Comparison of ENCODE assay signal across 8 mouse cellular contexts in the genomic region with DNA sequence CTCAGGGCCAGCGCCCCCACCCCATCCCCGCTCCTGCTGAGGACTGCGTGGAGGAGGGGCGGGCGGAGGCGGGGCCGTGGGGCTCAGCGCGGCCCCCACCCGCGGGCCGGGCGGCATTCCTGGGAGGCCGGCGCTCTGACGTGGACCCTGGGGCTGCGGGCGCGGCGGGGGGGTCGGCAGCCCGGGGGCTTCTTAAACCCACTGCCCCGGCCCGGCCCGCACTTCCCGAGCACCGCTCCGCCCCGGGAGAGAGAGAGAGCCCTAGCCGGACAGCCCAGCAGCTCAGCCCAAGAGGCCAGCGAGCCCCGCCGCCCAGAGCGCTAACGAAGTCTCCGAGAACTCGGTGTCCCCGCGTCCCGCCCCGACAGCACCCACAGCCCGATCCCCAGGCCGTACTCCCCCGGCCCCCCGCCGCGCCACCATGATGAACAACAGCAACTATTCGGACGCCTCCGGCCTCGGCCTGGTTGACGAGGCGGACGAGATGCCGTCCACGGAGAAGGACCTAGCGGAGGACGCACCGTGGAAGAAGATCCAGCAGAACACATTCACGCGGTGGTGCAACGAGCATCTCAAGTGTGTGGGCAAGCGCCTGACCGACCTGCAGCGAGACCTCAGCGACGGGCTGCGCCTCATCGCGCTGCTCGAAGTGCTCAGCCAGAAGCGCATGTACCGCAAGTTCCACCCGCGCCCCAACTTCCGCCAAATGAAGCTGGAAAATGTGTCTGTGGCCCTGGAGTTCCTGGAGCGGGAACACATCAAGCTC. TPM values are rescaled to one million over a fixed set of nuclear protein-coding genes. Genes with fewer than 3 reads are reported as not detected.
DNase-seq lines count a peak whose midpoint lies in the region; ATAC-seq and TF ChIP-seq lines count a peak whose summit lies in the region.

Gene Flnc, plus strand, starts transcription at position 219 of the 766 bp plus-strand sequence.

- under 1% methylated on average over 77 of the region's 77 CpGs for WGBS in lung, adult 2 months
- under 1% methylated on average over 74 of the region's 77 CpGs for WGBS in intestine, embryonic 16.5 days
- under 1% methylated on average over 72 of the region's 77 CpGs for WGBS in stomach, postnatal 0 days

- H3K9ac ChIP-seq in intestine, embryonic 16.5 days (ENCODE audit: low read depth, low read length) = peak within 1 kb of the TSS; percentile 76
- peak within 1 kb of the TSS; percentile 75 for H3K9ac ChIP-seq in stomach, postnatal 0 days (ENCODE audit: low read length)

- TF ChIP-seq POLR2A in lung, adult 2 months (IDR thresholded peaks at IDR 0.05; ENCODE audit: borderline replicate concordance, extremely low read depth, low read depth, low read length) = no peak
- TF ChIP-seq POLR2A in cortical plate, adult 2 months (IDR thresholded peaks at IDR 0.05; ENCODE audit: extremely low read depth, insufficient read depth, low read length) = no peak

- no peak within 1 kb of the TSS for H3K27ac ChIP-seq in cortical plate, adult 2 months (ENCODE audit: insufficient read depth, low read length)
- H3K27ac ChIP-seq in intestine, embryonic 16.5 days (ENCODE audit: low read length) = peak within 1 kb of the TSS; percentile 86
- H3K27ac ChIP-seq in stomach, postnatal 0 days (replicated peaks) = peak within 1 kb of the TSS; percentile 85

- H3K9me3 ChIP-seq in intestine, embryonic 16.5 days (ENCODE audit: control insufficient read depth, low read length) = no peaks in the 10 kb centered on the region
- H3K9me3 ChIP-seq in stomach, postnatal 0 days (ENCODE audit: control insufficient read depth, low read length) = no peaks in the 10 kb centered on the region

- peak within 1 kb of the TSS; percentile 85 for H3K4me2 ChIP-seq in intestine, embryonic 16.5 days (ENCODE audit: low read depth, low read length)
- peak within 1 kb of the TSS; percentile 69 for H3K4me2 ChIP-seq in stomach, postnatal 0 days (replicated peaks; ENCODE audit: low read depth)

- peak; percentile 32 for ATAC-seq in intestine, embryonic 16.5 days
- 0 out of 2 replicates have a peak, but pooled peaks have one; percentile 32 for ATAC-seq in megakaryocyte progenitor cell, adult 5-6 weeks (replicated peaks; ENCODE audit: poor library complexity)
- ATAC-seq in stomach, postnatal 0 days (ENCODE audit: low FRiP score, low TSS enrichment) = peak; percentile 40; the same call in 1 of the 2 replicates

- H3K27me3 ChIP-seq in intestine, embryonic 16.5 days (replicated peaks; ENCODE audit: control insufficient read depth, insufficient read depth, low read length) = peaks cover 14% of the 10 kb centered on the region
- H3K27me3 ChIP-seq in stomach, postnatal 0 days (ENCODE audit: control insufficient read depth, insufficient read depth, low read length) = peaks cover 3% of the 10 kb centered on the region; the same call in 1 of the 2 replicates

- H3K4me1 ChIP-seq in lung, adult 2 months (ENCODE audit: control insufficient read depth, insufficient read depth, low read length) = peaks cover 10% of the 10 kb centered on the region; the same call in 1 of the 2 replicates
- no peaks in the 10 kb centered on the region for H3K4me1 ChIP-seq in cortical plate, adult 2 months (ENCODE audit: control insufficient read depth, insufficient read depth, low read length)
- peaks cover 13% of the 10 kb centered on the region for H3K4me1 ChIP-seq in intestine, embryonic 16.5 days (ENCODE audit: control insufficient read depth, insufficient read depth, low read length)
- no peaks in the 10 kb centered on the region for H3K4me1 ChIP-seq in stomach, postnatal 0 days (replicated peaks; ENCODE audit: control insufficient read depth, insufficient read depth)

- TF ChIP-seq EP300 in stomach, postnatal 0 days (optimal IDR thresholded peaks at IDR 0.05) = no peak

- peak; percentile 25 for DNase-seq in lung, adult 2 months
- DNase-seq in lung, adult 18-20 months = no peak
- peak; percentile 97 for DNase-seq in heart, adult 11 months
- DNase-seq in stomach, postnatal 0 days (ENCODE audit: low spot score) = peak; percentile 41
- no peak for DNase-seq in cerebellum, adult 8-10 months

- no peaks in the 10 kb centered on the region for H3K36me3 ChIP-seq in intestine, embryonic 16.5 days (ENCODE audit: control insufficient read depth, insufficient read depth, low read length)
- H3K36me3 ChIP-seq in stomach, postnatal 0 days (ENCODE audit: control insufficient read depth, insufficient read depth, low read length) = no peaks in the 10 kb centered on the region

- TF ChIP-seq CTCF in lung, adult 2 months (IDR thresholded peaks at IDR 0.05; ENCODE audit: insufficient read depth, low read length) = no peak
- TF ChIP-seq CTCF in cortical plate, adult 2 months (IDR thresholded peaks at IDR 0.05; ENCODE audit: extremely low read depth, insufficient read depth, low read length) = no peak
- no peak for TF ChIP-seq CTCF in stomach, postnatal 0 days (IDR thresholded peaks at IDR 0.05; ENCODE audit: low read depth)

- H3K4me3 ChIP-seq in lung, adult 2 months (replicated peaks; ENCODE audit: extremely low read depth, low read depth, low read length) = peak within 1 kb of the TSS; percentile 62
- H3K4me3 ChIP-seq in cortical plate, adult 2 months (ENCODE audit: insufficient read depth, low read length) = peak within 1 kb of the TSS; percentile 23
- H3K4me3 ChIP-seq in intestine, embryonic 16.5 days (ENCODE audit: low read length) = peak within 1 kb of the TSS; percentile 65
- H3K4me3 ChIP-seq in stomach, postnatal 0 days (ENCODE audit: low read depth, low read length) = peak within 1 kb of the TSS; percentile 62

RNA-seq across cellular contexts. Expression of gene Flnc, which starts in this region (rescaled TPM):
- 4.9 and 11.2 TPM in 2 replicates for polyA plus RNA-seq in lung, adult 2 months (2012; rRNA removed)
- 0.54 and 0.55 TPM in 2 replicates for polyA plus RNA-seq in cortical plate, adult 2 months (2012; rRNA removed)
- polyA plus RNA-seq in intestine, embryonic 16.5 days (2015; fragmentation: Nextera tagmentation; extraction: Ambion mirVana) = 6.1 and 7.3 TPM in 2 replicates
- not detected in 2 replicates for total RNA-seq in megakaryocyte progenitor cell, adult 5-6 weeks (2015)
- total RNA-seq in megakaryocyte progenitor cell, adult 5-6 weeks (2017) = not detected in 2 replicates
- 5.5 and 5.9 TPM in 2 replicates for polyA plus RNA-seq in stomach, postnatal 0 days (2015; fragmentation: Nextera tagmentation; extraction: Ambion mirVana)

Comparison
In these comparisons a context has a peak if more than half of its experiments do, and no peak if none do; other contexts are left out.
1. DNase-seq: peak in lung, adult 2 months (single experiment), heart, adult 11 months (single experiment) and stomach, postnatal 0 days (single experiment); none in lung, adult 18-20 months (0 of 2) and cerebellum, adult 8-10 months (single experiment).
2. Peak in ATAC-seq in megakaryocyte progenitor cell, adult 5-6 weeks; RNA of the gene not detected or under 1 TPM.
3. Peak in every context shown above with its lines, with median percentiles within 50 percentile points of each other: H3K4me3 ChIP-seq and ATAC-seq.